Mouse (Mus musculus): ENCODE measurements around the gene Mrps27. TPM values are rescaled to one million over a fixed set of nuclear protein-coding genes. Genes with fewer than 3 reads are reported as not detected.

The Mrps27 gene
- polyA plus RNA-seq (2016; fragmentation: Nextera tagmentation; extraction: Ambion mirVana): 43.7 and 44.3 TPM in 2 replicates

GRCm38 (mm10) chr13:99344599-99345575 lies at the start of gene Mrps27, which contains the start of gene Ptcd2:
TSS of gene Mrps27 (plus strand) at chr13:99344786.
TSS of gene Ptcd2 (minus strand) at chr13:99344705.
- peak within 1 kb of the TSS; percentile 92 for H3K4me3 ChIP-seq
- ATAC-seq: peak; percentile 98
- no peaks in the 10 kb centered on the region for H3K27me3 ChIP-seq (replicated peaks)
- no peaks in the 10 kb centered on the region for H3K9me3 ChIP-seq (replicated peaks)
- peaks cover 62% of the 10 kb centered on the region for H3K36me3 ChIP-seq
- peak within 1 kb of the TSS; percentile 80 for H3K27ac ChIP-seq
- H3K9ac ChIP-seq: peak within 1 kb of the TSS; percentile 86
- peaks cover 29% of the 10 kb centered on the region for H3K4me1 ChIP-seq
- WGBS (ENCODE audit: insufficient replicate concordance): 1% methylated on average over 39 of the region's 39 CpGs
- H3K4me2 ChIP-seq: peak within 1 kb of the TSS; percentile 84

DNA sequence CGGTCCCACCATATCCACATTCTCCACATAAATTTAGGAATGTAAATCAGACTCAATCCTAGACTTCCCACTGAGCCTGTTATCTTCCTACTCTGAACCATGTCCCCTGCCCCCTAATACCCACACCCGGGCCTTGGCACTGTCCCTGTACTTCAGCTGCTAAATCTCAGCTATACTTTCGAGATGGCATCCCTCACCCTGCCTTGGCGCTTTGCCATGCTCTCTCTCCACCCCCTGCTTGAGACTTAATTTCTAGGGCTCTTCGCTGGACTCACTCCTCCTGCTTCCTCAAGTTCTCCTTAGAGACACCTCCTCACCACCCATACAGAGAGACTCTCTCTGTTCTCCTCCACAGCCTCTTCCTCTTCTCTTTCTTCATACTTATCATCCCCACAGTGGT lies 44.7 kb upstream of the Mrps27 start:
- Histone ChIP-seq H3K9me3 (replicated peaks) (no peaks in the 10 kb centered on the region), H3K4me1 (no peaks in the 10 kb centered on the region), H3K36me3 (no peaks in the 10 kb centered on the region), H3K4me3 (no peak overlapping the region), H3K27me3 (replicated peaks) (0 out of 2 replicates have a peak, but pooled peaks cover 5% of the 10 kb centered on the region), H3K27ac (no peak overlapping the region), H3K9ac (no peak overlapping the region), H3K4me2 (no peak overlapping the region)
- 68% methylated on average over 5 of the region's 5 CpGs for WGBS (ENCODE audit: insufficient replicate concordance)
- ATAC-seq: no peak

DNA sequence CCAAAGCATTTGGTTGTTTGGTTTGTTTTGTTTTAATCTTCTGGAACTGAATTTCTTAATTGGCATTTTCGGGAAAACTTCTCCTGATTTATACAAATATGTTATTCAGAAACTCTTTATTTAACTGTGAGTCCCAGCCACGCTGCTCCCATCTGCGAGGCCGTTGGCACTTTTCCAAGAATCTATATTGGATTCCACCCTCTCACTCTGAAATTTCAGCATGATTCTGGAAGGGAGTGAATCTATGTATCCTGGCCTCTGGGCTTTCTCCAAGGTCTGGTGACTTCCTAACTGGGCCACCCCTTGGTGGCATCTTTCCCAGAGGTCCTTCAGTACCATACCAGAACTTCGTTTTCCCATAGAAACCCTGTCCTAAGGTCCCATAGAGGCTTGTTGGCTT lies 40.7 kb upstream of the Mrps27 start:
- ATAC-seq: no peak
- H3K4me2 ChIP-seq: no peak overlapping the region
- no peak overlapping the region for H3K27ac ChIP-seq
- H3K4me3 ChIP-seq: no peak overlapping the region
- 0 out of 2 replicates have a peak, but pooled peaks cover 5% of the 10 kb centered on the region for H3K27me3 ChIP-seq (replicated peaks)
- no peaks in the 10 kb centered on the region for H3K36me3 ChIP-seq
- no peak overlapping the region for H3K9ac ChIP-seq
- 57% methylated on average over 5 of the region's 5 CpGs for WGBS (ENCODE audit: insufficient replicate concordance)
- H3K9me3 ChIP-seq (replicated peaks): no peaks in the 10 kb centered on the region
- H3K4me1 ChIP-seq: no peaks in the 10 kb centered on the region

GRCm38 (mm10) chr13:99304365-99304764 lies 40.2 kb upstream of the Mrps27 start:
- no peak overlapping the region for H3K4me2 ChIP-seq
- no peak overlapping the region for H3K27ac ChIP-seq
- H3K4me1 ChIP-seq: no peaks in the 10 kb centered on the region
- no peaks in the 10 kb centered on the region for H3K36me3 ChIP-seq
- 58% methylated on average over 11 of the region's 11 CpGs for WGBS (ENCODE audit: insufficient replicate concordance)
- H3K4me3 ChIP-seq: no peak overlapping the region
- no peak for ATAC-seq
- H3K27me3 ChIP-seq (replicated peaks): 0 out of 2 replicates have a peak, but pooled peaks cover 5% of the 10 kb centered on the region
- no peak overlapping the region for H3K9ac ChIP-seq
- no peaks in the 10 kb centered on the region for H3K9me3 ChIP-seq (replicated peaks)

DNA sequence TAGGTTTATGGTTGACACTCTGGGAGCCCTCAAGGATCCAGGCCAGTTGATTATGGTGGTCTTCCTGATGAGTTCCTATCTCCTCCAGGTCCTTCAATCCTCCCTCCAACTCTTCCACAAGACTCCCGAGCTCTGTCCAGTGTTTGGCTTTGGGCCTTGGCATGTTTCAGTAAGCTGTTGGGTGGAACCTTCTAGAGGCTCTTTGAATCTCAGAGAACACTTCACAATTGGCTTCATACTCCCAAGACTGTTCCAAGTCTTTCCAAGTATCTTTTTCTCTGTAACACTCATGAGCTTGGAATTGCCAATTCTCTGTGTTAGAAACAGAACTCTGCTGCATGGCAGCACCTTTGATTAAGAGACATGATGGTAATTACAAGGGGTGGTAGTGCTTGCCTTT lies 39.4 kb upstream of the Mrps27 start:
- ATAC-seq: no peak
- H3K4me3 ChIP-seq: no peak overlapping the region
- H3K27me3 ChIP-seq (replicated peaks): 0 out of 2 replicates have a peak, but pooled peaks cover under 1% of the 10 kb centered on the region
- H3K27ac ChIP-seq: no peak overlapping the region
- H3K4me1 ChIP-seq: no peaks in the 10 kb centered on the region
- H3K4me2 ChIP-seq: no peak overlapping the region
- WGBS (ENCODE audit: insufficient replicate concordance): 52% methylated on average over 1 of the region's 1 CpGs
- H3K9me3 ChIP-seq (replicated peaks): no peaks in the 10 kb centered on the region
- H3K36me3 ChIP-seq: no peaks in the 10 kb centered on the region
- no peak overlapping the region for H3K9ac ChIP-seq

DNA sequence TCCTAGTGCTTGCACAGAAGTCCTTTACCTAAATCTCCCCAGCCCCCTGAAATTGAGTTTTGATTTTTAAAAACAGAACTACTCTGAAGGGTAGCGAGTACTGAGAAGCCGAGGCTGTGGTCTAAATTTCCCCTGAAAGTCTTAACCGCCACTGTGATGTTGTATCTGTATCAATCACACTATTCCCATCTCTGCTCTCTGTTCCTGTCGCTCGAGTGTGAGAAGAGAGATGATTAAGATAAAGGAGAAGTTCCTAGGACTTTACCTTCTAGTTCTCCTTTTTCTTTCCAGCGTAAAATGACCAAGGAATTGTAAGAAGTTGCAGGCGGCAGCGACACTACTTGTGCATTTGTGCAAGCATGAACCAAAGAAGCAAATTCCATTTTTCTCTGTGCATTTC lies 38.4 kb upstream of the Mrps27 start:
- Histone ChIP-seq H3K4me3 (no peak overlapping the region), H3K36me3 (no peaks in the 10 kb centered on the region), H3K9ac (no peak overlapping the region), H3K27me3 (replicated peaks) (no peaks in the 10 kb centered on the region), H3K4me1 (no peaks in the 10 kb centered on the region), H3K9me3 (replicated peaks) (no peaks in the 10 kb centered on the region), H3K27ac (no peak overlapping the region), H3K4me2 (no peak overlapping the region)
- no peak for ATAC-seq
- 51% methylated on average over 8 of the region's 8 CpGs for WGBS (ENCODE audit: insufficient replicate concordance)

DNA sequence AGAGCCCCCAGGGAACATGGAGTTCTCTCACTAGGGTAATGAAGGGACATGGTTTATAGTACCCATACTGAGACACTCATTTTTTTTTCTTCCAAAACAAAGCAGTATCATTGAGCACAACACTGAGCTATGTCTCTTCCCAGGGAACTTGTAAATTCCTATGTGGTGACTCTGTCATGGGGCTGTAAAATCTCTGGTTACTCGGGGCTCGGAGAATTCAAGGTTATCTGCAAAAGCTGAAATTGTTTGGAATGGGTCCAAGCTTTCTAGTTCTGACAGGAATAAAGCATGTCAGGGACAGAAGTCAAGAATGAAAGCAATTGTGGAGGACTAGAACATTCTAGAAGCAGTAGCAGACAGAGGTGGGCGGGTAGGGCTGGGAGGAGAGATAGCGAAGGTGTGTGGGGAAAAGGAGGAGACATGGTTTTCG lies 36.6 kb upstream of the Mrps27 start:
- Histone ChIP-seq H3K9ac (no peak overlapping the region), H3K27ac (no peak overlapping the region)
- ATAC-seq: no peak

DNA sequence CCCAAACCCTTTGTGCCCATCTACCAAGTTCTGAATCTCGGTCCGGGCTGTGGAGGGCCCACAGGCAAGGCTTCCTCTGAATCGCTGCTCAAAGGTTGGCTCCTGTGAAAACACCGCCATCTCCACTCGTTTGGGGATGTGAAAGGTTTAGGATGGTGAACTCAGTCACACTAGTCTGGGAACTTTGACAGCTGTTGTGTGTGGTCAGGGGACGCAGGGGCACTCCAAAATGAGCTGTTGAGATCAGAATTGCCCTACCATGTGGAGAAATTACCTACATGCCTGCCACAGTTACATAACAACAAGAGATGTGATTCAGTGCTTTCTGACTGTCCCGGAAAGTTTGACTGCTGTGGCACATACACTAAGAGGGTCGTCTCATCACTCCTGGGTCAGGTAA lies 36.2 kb upstream of the Mrps27 start:
- Histone ChIP-seq H3K4me1 (no peaks in the 10 kb centered on the region), H3K9me3 (replicated peaks) (no peaks in the 10 kb centered on the region), H3K9ac (no peak overlapping the region), H3K4me3 (no peak overlapping the region), H3K36me3 (no peaks in the 10 kb centered on the region), H3K4me2 (no peak overlapping the region), H3K27me3 (replicated peaks) (no peaks in the 10 kb centered on the region), H3K27ac (no peak overlapping the region)
- ATAC-seq: no peak
- WGBS (ENCODE audit: insufficient replicate concordance): 70% methylated on average over 8 of the region's 8 CpGs

More for the DNA sequence above, 36.6 kb upstream of the Mrps27 start:
- H3K27me3 ChIP-seq (replicated peaks): no peaks in the 10 kb centered on the region
- no peaks in the 10 kb centered on the region for H3K4me1 ChIP-seq
- no peak overlapping the region for H3K4me2 ChIP-seq
- 69% methylated on average over 5 of the region's 5 CpGs for WGBS (ENCODE audit: insufficient replicate concordance)
- no peaks in the 10 kb centered on the region for H3K9me3 ChIP-seq (replicated peaks)
- H3K36me3 ChIP-seq: no peaks in the 10 kb centered on the region
- H3K4me3 ChIP-seq: no peak overlapping the region

DNA sequence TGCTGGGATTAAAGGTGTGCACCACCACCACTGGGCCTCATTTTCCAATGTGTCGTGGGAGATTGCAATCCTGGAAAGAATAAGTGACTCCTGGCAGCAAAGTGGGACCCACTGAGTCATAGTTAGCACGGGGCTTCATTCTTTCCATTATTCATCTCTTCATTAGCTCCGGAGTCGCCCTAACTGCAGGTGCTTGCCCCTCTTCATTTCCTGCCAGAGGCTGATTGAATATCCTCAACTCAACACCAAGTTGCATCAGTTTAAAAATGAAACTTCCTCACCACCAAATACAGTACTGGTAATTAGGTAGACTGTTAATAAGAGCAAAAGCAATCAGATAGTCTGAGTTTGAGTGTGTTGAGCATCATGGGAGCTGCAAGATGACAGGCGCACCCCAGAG lies 30.5 kb upstream of the Mrps27 start:
- no peak overlapping the region for H3K9ac ChIP-seq
- 74% methylated on average over 5 of the region's 5 CpGs for WGBS (ENCODE audit: insufficient replicate concordance)
- ATAC-seq: no peak

GRCm38 (mm10) chr13:99314657-99315181 lies 29.9 kb upstream of the Mrps27 start:
- no peak overlapping the region for H3K4me3 ChIP-seq
- ATAC-seq: no peak
- no peaks in the 10 kb centered on the region for H3K4me1 ChIP-seq
- no peak overlapping the region for H3K27ac ChIP-seq
- no peak overlapping the region for H3K4me2 ChIP-seq
- no peaks in the 10 kb centered on the region for H3K27me3 ChIP-seq (replicated peaks)
- no peaks in the 10 kb centered on the region for H3K9me3 ChIP-seq (replicated peaks)
- no peak overlapping the region for H3K9ac ChIP-seq
- peaks cover 8% of the 10 kb centered on the region for H3K36me3 ChIP-seq
- WGBS (ENCODE audit: insufficient replicate concordance): 33% methylated on average over 15 of the region's 15 CpGs

More for the DNA sequence above, 30.5 kb upstream of the Mrps27 start:
- Histone ChIP-seq H3K9me3 (replicated peaks) (no peaks in the 10 kb centered on the region), H3K4me3 (no peak overlapping the region), H3K4me1 (no peaks in the 10 kb centered on the region), H3K36me3 (peaks cover 2% of the 10 kb centered on the region), H3K27me3 (replicated peaks) (no peaks in the 10 kb centered on the region), H3K27ac (no peak overlapping the region), H3K4me2 (no peak overlapping the region)

DNA sequence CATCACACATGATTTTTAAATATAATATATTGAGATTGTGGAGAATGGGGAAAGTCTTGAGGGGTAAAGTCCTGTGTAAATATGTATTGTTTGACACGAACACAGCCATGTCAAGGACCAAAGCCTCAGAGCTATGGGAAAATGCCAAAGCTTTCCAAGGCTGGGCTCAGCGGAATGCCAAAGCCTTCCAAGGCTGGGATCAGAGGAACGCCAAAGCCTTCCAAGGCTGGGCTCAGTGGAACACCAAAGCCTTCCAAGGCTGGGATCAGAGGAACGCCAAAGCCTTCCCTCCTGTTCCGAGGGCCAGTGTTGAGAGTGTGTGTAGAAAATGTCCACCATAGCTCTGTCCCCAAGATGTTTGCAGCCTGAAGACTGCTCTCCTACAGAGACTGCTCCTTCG lies 28.2 kb upstream of the Mrps27 start:
- peaks cover 24% of the 10 kb centered on the region for H3K36me3 ChIP-seq
- no peak overlapping the region for H3K9ac ChIP-seq
- no peak overlapping the region for H3K4me3 ChIP-seq
- H3K27me3 ChIP-seq (replicated peaks): no peaks in the 10 kb centered on the region
- no peak for ATAC-seq
- WGBS (ENCODE audit: insufficient replicate concordance): 80% methylated on average over 6 of the region's 6 CpGs
- H3K27ac ChIP-seq: no peak overlapping the region
- no peaks in the 10 kb centered on the region for H3K9me3 ChIP-seq (replicated peaks)
- H3K4me1 ChIP-seq: no peaks in the 10 kb centered on the region
- no peak overlapping the region for H3K4me2 ChIP-seq

GRCm38 (mm10) chr13:99317058-99317457 lies 27.5 kb upstream of the Mrps27 start:
- Histone ChIP-seq H3K4me3 (no peak overlapping the region), H3K4me1 (no peaks in the 10 kb centered on the region), H3K27me3 (replicated peaks) (no peaks in the 10 kb centered on the region), H3K9me3 (replicated peaks) (no peaks in the 10 kb centered on the region), H3K27ac (no peak overlapping the region), H3K4me2 (no peak overlapping the region), H3K36me3 (peaks cover 28% of the 10 kb centered on the region), H3K9ac (no peak overlapping the region)
- 44% methylated on average over 4 of the region's 4 CpGs for WGBS (ENCODE audit: insufficient replicate concordance)
- ATAC-seq: no peak
